Mouse (Mus musculus) G1E (cell line): ENCODE measurements around the gene Wnt10b. TPM values are rescaled to one million over a fixed set of nuclear protein-coding genes. Genes with fewer than 3 reads are reported as not detected.

Experiments used
- ATAC-seq: 2 replicates; pipeline ENCODE4 v1.8.0; 2016; ENCODE audit warnings: mild to moderate bottlenecking; ENCODE audit not compliant: insufficient number of reproducible peaks, poor library complexity, low FRiP score, severe bottlenecking; ENCODE audit errors: extremely low read depth
- DNase-seq: peaks from one replicate; pipeline ENCODE4 v3.0.0; 2012; ENCODE audit warnings: low spot score
- H3K27me3 ChIP-seq: 2 replicates; pipeline ENCODE4 v1.6.1; 2012; ENCODE audit warnings: mild to moderate bottlenecking, low read length, inconsistent platforms; ENCODE audit not compliant: insufficient read depth
- H3K36me3 ChIP-seq: replicated peaks from 2 replicates; pipeline ENCODE3; 2012; ENCODE audit warnings: mild to moderate bottlenecking, inconsistent platforms
- H3K4me1 ChIP-seq: 2 replicates; pipeline ENCODE4 v1.6.1; 2012; ENCODE audit warnings: low read depth, low read length, inconsistent platforms, mixed read lengths; ENCODE audit not compliant: insufficient read depth
- H3K4me3 ChIP-seq: 2 replicates; pipeline ENCODE4 v1.5.1; 2012; ENCODE audit warnings: low read depth, mild to moderate bottlenecking, inconsistent platforms, low read length, moderate library complexity, mixed read lengths
- H3K9me3 ChIP-seq: replicated peaks from 2 replicates; pipeline ENCODE4 v1.6.1; 2012; ENCODE audit warnings: inconsistent platforms
- CTCF ChIP-seq: IDR thresholded peaks from 2 replicates; pipeline ENCODE4 v1.5.1; 2012; ENCODE audit warnings: low read depth, low read length, inconsistent platforms, mixed read lengths
- GATA1 ChIP-seq: IDR thresholded peaks from 2 replicates; pipeline ENCODE4 v1.6.1; 2012; ENCODE audit warnings: borderline replicate concordance, low read length, inconsistent platforms, mixed read lengths
- GATA2 ChIP-seq: IDR thresholded peaks from 2 replicates; pipeline ENCODE4 v1.6.1; 2012; ENCODE audit warnings: low read depth, low read length, inconsistent platforms, borderline replicate concordance
- POLR2AphosphoS5 ChIP-seq: IDR thresholded peaks from 2 replicates; pipeline ENCODE4 v1.6.1; 2012; ENCODE audit warnings: low read depth, low read length, inconsistent platforms; ENCODE audit not compliant: insufficient replicate concordance
- TAL1 ChIP-seq: conservative IDR thresholded peaks from 2 replicates; pipeline ENCODE4 v1.6.1; 2012; ENCODE audit warnings: low read depth, low read length, inconsistent platforms, mixed read lengths
- polyA plus RNA-seq: library from polyadenylated mRNA; stranded (reverse); fragments of >175 nt; gene quantifications from 2 replicates; pipeline ENCODE4 v1.2.3, GENCODE M21; 2012
- total RNA-seq, 2 experiments: library from RNA; stranded (forward) in 1 of 2; stranded (reverse) in 1 of 2; fragments of 200-1000 nt in 1 of 2; fragments of >200 nt in 1 of 2; fragmentation: Nextera tagmentation in 1 of 2; gene quantifications; 2 replicates each; pipeline ENCODE4 v1.2.3; 2014 to 2017

Wnt10b gene
- total and polyA plus RNA-seq, 3 experiments, result 0.05 to 0.27 TPM; not detected in 1

DNA sequence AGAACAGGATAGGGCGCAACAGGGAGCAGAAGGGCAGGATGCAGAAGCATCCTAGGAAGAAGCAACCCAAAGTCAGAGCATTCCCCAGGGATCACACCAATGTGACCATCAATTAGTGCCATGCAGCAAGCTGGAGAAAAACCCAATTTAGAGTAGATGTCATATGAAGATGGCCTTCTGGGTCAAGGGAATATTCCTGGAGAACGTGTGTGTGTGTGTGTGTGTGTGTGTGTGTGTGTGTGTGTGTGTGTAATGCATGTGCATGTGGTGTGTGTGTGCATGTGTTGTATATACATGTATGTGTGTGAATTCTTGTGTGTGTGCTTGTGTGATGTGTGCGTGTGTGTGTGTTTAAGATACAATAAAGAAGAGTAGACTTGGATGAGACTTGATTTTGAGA lies 21.0 kb upstream of the Wnt10b start:
- H3K27me3 ChIP-seq, result peaks cover 84% of the 10 kb centered on the region
- no peaks in the 10 kb centered on the region for H3K9me3 ChIP-seq
- peaks cover 3% of the 10 kb centered on the region for H3K4me1 ChIP-seq
- no peak overlapping the region for H3K4me3 ChIP-seq
- TF ChIP-seq CTCF (no peak), TAL1 (no peak), GATA1 (no peak), GATA2 (no peak), POLR2AphosphoS5 (no peak)
- DNase-seq, result no peak
- no peak for ATAC-seq
- H3K36me3 ChIP-seq, result no peaks in the 10 kb centered on the region

DNA sequence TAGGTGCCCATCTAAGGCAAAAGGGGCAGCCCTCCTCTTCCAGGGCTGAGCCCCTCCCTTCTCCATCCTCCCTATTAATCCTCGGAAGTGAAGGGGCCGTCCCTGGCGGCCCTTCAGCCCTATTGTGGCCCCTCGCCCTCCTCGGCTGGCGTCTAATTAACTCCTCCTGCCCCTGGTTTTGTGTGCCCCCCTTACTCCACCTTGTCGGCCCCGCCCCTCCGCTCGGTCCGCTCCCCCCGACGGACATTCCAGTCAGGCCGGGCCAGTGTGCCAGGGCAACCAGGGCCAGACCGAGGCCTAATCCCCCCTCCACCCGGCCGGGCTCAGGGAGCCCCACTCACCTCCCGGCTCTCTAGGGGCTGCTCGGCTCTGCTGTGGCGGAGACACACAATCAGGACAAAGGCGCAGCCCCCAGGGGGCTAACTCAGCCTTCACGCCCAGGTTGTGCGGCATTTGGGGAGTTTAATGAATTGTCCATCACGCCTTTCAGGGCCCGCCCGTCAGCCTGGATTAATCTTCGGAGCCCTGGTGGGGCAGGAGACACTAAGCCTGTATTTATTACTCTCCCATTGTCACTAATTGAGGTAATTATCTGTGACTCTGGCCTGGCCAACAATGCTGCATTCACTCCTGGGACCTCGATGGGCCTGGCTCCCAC lies 20.0 kb upstream of the Wnt10b start:
- H3K27me3 ChIP-seq, result peaks cover 83% of the 10 kb centered on the region
- TF ChIP-seq GATA2, result no peak
- no peak for TF ChIP-seq TAL1
- TF ChIP-seq POLR2AphosphoS5, result no peak
- no peak for TF ChIP-seq GATA1
- no peak for TF ChIP-seq CTCF

DNA sequence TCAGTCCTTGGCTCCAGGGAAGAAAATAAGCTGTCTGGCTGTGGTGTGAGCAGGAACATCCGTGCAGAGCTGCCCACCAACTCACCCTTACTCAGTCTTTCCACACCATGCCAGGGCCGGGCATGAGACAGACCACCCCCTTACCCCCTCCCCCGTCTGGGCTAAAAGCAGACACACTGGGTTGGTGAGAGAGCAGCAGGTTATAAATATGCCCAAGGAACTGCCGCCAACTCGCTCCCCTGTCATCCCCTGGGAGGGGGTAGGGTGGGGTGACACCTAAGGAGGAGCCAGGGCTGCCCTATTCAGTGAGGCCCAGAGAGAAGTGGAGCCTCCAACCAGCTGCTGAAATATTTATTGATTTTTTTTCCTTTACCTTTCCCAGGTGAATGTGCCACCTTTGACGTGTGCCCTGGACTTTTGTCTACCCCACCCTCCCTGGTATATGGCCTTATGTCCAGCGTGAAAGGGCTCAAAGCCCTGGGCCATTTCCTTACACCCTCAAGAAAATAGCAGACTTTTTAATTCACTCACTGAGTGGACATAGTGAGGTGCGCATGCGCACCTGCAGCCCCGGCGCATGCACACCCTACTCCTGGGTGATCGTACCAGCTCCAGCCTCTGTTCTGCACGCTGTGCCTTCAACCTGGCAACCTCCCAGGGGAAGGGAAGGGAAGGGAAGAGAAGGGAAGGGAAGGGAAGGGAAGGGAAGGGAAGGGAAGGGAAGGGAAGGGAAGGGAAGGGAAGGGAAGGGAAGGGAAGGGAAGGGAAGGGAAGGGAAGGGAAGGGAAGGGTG lies 19.0 kb upstream of the Wnt10b start:
- no peak for TF ChIP-seq TAL1
- TF ChIP-seq POLR2AphosphoS5, result no peak
- no peak for TF ChIP-seq GATA1
- TF ChIP-seq CTCF, result no peak
- TF ChIP-seq GATA2, result no peak
- peaks cover 6% of the 10 kb centered on the region for H3K9me3 ChIP-seq
- no peak overlapping the region for H3K4me3 ChIP-seq
- H3K36me3 ChIP-seq, result no peaks in the 10 kb centered on the region
- H3K27me3 ChIP-seq, result peaks cover 84% of the 10 kb centered on the region
- no peak for ATAC-seq
- peaks cover 6% of the 10 kb centered on the region; the same call in 1 of the 2 replicates for H3K4me1 ChIP-seq
- no peak for DNase-seq

More for the DNA sequence above, 20.0 kb upstream of the Wnt10b start:
- H3K9me3 ChIP-seq, result no peaks in the 10 kb centered on the region
- H3K4me3 ChIP-seq, result no peak overlapping the region
- no peaks in the 10 kb centered on the region; the same call in 1 of the 2 replicates for H3K4me1 ChIP-seq
- DNase-seq (no peak), ATAC-seq (no peak)
- no peaks in the 10 kb centered on the region for H3K36me3 ChIP-seq

DNA sequence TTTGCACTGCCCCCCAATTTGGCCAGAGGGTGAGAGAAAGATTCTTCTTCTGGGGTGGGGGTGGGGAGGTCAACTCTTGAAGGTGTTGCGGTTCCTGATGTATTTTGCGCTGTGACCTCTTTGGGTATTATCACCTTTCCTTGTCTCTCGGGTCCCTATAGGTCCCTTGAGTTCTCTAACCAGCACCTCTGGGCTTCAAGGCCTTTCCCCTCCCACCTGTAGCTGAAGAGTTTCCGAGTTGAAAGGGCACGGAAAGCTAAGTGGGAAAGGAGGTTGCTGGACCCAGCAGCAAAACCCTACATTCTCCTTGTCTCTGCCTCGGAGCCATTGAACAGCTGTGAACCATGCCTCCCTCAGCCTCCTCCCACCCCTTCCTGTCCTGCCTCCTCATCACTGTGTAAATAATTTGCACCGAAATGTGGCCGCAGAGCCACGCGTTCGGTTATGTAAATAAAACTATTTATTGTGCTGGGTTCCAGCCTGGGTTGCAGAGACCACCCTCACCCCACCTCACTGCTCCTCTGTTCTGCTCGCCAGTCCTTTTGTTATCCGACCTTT lies 15.3 kb upstream of the Wnt10b start:
- H3K36me3 ChIP-seq, result no peaks in the 10 kb centered on the region
- H3K4me1 ChIP-seq, result peaks cover 19% of the 10 kb centered on the region
- DNase-seq (no peak), ATAC-seq (no peak)
- peaks cover 6% of the 10 kb centered on the region for H3K9me3 ChIP-seq
- H3K4me3 ChIP-seq, result no peak overlapping the region
- peaks cover 87% of the 10 kb centered on the region for H3K27me3 ChIP-seq
- TF ChIP-seq POLR2AphosphoS5 (no peak), GATA2 (no peak), GATA1 (no peak), CTCF (no peak), TAL1 (no peak)

DNA sequence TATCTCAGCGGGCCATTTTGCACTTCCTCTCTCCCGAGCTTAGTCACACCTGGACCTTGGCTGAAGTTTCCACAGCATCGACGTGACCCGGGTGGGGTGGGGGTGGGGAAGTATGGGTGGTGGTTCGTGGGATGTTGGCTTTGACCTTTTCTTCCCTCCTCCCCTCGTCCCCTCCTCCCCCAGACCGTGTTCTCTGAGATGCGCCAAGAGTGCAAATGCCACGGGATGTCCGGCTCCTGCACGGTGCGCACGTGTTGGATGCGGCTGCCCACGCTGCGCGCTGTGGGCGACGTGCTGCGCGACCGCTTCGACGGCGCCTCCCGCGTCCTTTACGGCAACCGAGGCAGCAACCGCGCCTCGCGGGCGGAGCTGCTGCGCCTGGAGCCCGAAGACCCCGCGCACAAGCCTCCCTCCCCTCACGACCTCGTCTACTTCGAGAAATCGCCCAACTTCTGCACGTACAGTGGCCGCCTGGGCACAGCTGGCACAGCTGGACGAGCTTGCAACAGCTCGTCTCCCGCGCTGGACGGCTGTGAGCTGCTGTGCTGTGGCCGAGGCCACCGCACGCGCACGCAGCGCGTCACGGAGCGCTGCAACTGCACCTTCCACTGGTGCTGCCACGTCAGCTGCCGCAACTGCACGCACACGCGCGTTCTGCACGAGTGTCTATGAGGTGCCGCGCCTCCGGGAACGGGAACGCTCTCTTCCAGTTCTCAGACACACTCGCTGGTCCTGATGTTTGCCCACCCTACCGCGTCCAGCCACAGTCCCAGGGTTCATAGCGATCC lies 14.5 kb upstream of the Wnt10b start:
- Histone ChIP-seq H3K36me3 (no peaks in the 10 kb centered on the region), H3K9me3 (peaks cover 6% of the 10 kb centered on the region), H3K27me3 (peaks cover 86% of the 10 kb centered on the region), H3K4me1 (peaks cover 19% of the 10 kb centered on the region), H3K4me3 (peak overlapping the region; percentile 36; the same call in 1 of the 2 replicates)
- TF ChIP-seq TAL1 (no peak), POLR2AphosphoS5 (no peak), GATA2 (no peak), CTCF (no peak), GATA1 (no peak)
- no peak for ATAC-seq
- no peak for DNase-seq
